Mouse (Mus musculus): ENCODE results near the gene Grhl1. TPM values are rescaled to one million over a fixed set of nuclear protein-coding genes. Genes with fewer than 3 reads are reported as not detected.

The Grhl1 gene
- polyA plus RNA-seq, 1 experiment from 2014 or later, result 0.23 TPM

DNA sequence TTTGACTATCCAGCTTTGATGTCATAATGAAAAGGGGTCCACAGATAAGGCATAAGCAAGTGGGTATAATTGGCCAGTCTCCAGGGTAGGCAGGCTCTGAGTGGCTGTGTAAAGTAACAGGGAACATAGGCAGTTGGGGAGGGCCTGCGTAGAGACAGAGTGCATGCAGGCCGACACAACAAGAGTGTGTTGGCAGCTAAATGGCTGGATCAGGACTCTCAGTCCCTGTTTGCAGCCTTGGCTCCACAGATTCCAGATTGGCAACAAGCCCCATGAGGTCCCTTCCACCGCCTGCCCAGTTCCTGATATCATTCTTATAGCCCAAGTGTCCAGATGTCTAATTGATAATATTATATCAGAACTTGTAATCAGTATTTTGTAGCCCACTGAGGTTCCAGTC is 11.6 kb downstream of the Grhl1 start:
- 68% methylated on average over 3 of the region's 3 CpGs for WGBS (ENCODE audit: insufficient replicate concordance)
- TF ChIP-seq EP300 (IDR thresholded peaks at IDR 0.05; ENCODE audit: low read depth), result no peak
- no peak for TF ChIP-seq CTCF (IDR thresholded peaks at IDR 0.05; ENCODE audit: low read depth)
- ATAC-seq, result no peak
- no peaks in the 10 kb centered on the region for H3K36me3 ChIP-seq (replicated peaks; ENCODE audit: insufficient read depth, low read length)
- no peak overlapping the region for H3K4me3 ChIP-seq (ENCODE audit: low read depth, low read length)
- no peaks in the 10 kb centered on the region for H3K9me3 ChIP-seq (ENCODE audit: low read length)
- no peak for DNase-seq
- no peak overlapping the region for H3K9ac ChIP-seq (replicated peaks)
- H3K27ac ChIP-seq (ENCODE audit: low read depth), result no peak overlapping the region
- H3K27me3 ChIP-seq (ENCODE audit: insufficient read depth, low read length), result no peaks in the 10 kb centered on the region
- no peaks in the 10 kb centered on the region for H3K4me1 ChIP-seq (ENCODE audit: insufficient read depth)
- no peak overlapping the region for H3K4me2 ChIP-seq (ENCODE audit: low read depth, low read length)

GRCm38 (mm10) chr12:24584835-24585234 is 12.8 kb downstream of the Grhl1 start:
- no peak overlapping the region for H3K4me2 ChIP-seq (ENCODE audit: low read depth, low read length)
- no peak overlapping the region for H3K27ac ChIP-seq (ENCODE audit: low read depth)
- H3K36me3 ChIP-seq (replicated peaks; ENCODE audit: insufficient read depth, low read length), result no peaks in the 10 kb centered on the region
- DNase-seq (no peak), ATAC-seq (no peak)
- no peak overlapping the region for H3K4me3 ChIP-seq (ENCODE audit: low read depth, low read length)
- WGBS (ENCODE audit: insufficient replicate concordance), result 81% methylated on average over 8 of the region's 8 CpGs
- no peak for TF ChIP-seq CTCF (IDR thresholded peaks at IDR 0.05; ENCODE audit: low read depth)
- no peak for TF ChIP-seq EP300 (IDR thresholded peaks at IDR 0.05; ENCODE audit: low read depth)
- no peak overlapping the region for H3K9ac ChIP-seq (replicated peaks)
- H3K4me1 ChIP-seq (ENCODE audit: insufficient read depth), result no peaks in the 10 kb centered on the region
- H3K27me3 ChIP-seq (ENCODE audit: insufficient read depth, low read length), result no peaks in the 10 kb centered on the region
- no peaks in the 10 kb centered on the region for H3K9me3 ChIP-seq (ENCODE audit: low read length)

GRCm38 (mm10) chr12:24586193-24586592 is 14.1 kb downstream of the Grhl1 start:
- H3K4me1 ChIP-seq (ENCODE audit: insufficient read depth), result no peaks in the 10 kb centered on the region
- no peaks in the 10 kb centered on the region for H3K9me3 ChIP-seq (ENCODE audit: low read length)
- no peak overlapping the region for H3K4me2 ChIP-seq (ENCODE audit: low read depth, low read length)
- TF ChIP-seq CTCF (IDR thresholded peaks at IDR 0.05; ENCODE audit: low read depth), result no peak
- no peak for TF ChIP-seq EP300 (IDR thresholded peaks at IDR 0.05; ENCODE audit: low read depth)
- H3K36me3 ChIP-seq (replicated peaks; ENCODE audit: insufficient read depth, low read length), result no peaks in the 10 kb centered on the region
- DNase-seq (no peak), ATAC-seq (no peak)
- H3K27ac ChIP-seq (ENCODE audit: low read depth), result no peak overlapping the region
- H3K27me3 ChIP-seq (ENCODE audit: insufficient read depth, low read length), result no peaks in the 10 kb centered on the region
- no peak overlapping the region for H3K9ac ChIP-seq (replicated peaks)
- H3K4me3 ChIP-seq (ENCODE audit: low read depth, low read length), result no peak overlapping the region
- 69% methylated on average over 7 of the region's 7 CpGs for WGBS (ENCODE audit: insufficient replicate concordance)

- DNase-seq (no peak), ATAC-seq (no peak)
- Histone ChIP-seq H3K4me2 (ENCODE audit: low read depth, low read length) (no peak overlapping the region), H3K36me3 (replicated peaks; ENCODE audit: insufficient read depth, low read length) (no peaks in the 10 kb centered on the region), H3K4me3 (ENCODE audit: low read depth, low read length) (no peak overlapping the region), H3K4me1 (ENCODE audit: insufficient read depth) (peaks cover 12% of the 10 kb centered on the region), H3K9me3 (ENCODE audit: low read length) (no peaks in the 10 kb centered on the region), H3K27me3 (ENCODE audit: insufficient read depth, low read length) (no peaks in the 10 kb centered on the region), H3K9ac (replicated peaks) (no peak overlapping the region), H3K27ac (ENCODE audit: low read depth) (no peak overlapping the region)
- 81% methylated on average over 7 of the region's 7 CpGs for WGBS (ENCODE audit: insufficient replicate concordance)
- no peak for TF ChIP-seq EP300 (IDR thresholded peaks at IDR 0.05; ENCODE audit: low read depth)
- no peak for TF ChIP-seq CTCF (IDR thresholded peaks at IDR 0.05; ENCODE audit: low read depth)
Measured at GRCm38 (mm10) chr12:24590371-24590770, 18.3 kb downstream of the Grhl1 start.

GRCm38 (mm10) chr12:24592055-24592454 is 20.0 kb downstream of the Grhl1 start:
- DNase-seq (no peak), ATAC-seq (no peak)
- no peak for TF ChIP-seq CTCF (IDR thresholded peaks at IDR 0.05; ENCODE audit: low read depth)
- no peak for TF ChIP-seq EP300 (IDR thresholded peaks at IDR 0.05; ENCODE audit: low read depth)
- no peak overlapping the region for H3K4me3 ChIP-seq (ENCODE audit: low read depth, low read length)
- H3K4me1 ChIP-seq (ENCODE audit: insufficient read depth), result peaks cover 12% of the 10 kb centered on the region
- 81% methylated on average over 9 of the region's 9 CpGs for WGBS (ENCODE audit: insufficient replicate concordance)
- no peak overlapping the region for H3K9ac ChIP-seq (replicated peaks)
- H3K9me3 ChIP-seq (ENCODE audit: low read length), result no peaks in the 10 kb centered on the region
- no peaks in the 10 kb centered on the region for H3K27me3 ChIP-seq (ENCODE audit: insufficient read depth, low read length)
- no peaks in the 10 kb centered on the region for H3K36me3 ChIP-seq (replicated peaks; ENCODE audit: insufficient read depth, low read length)
- H3K27ac ChIP-seq (ENCODE audit: low read depth), result no peak overlapping the region
- H3K4me2 ChIP-seq (ENCODE audit: low read depth, low read length), result no peak overlapping the region

- DNase-seq, result peak; percentile 68
- H3K4me1 ChIP-seq (ENCODE audit: insufficient read depth), result peaks cover 12% of the 10 kb centered on the region
- TF ChIP-seq CTCF (IDR thresholded peaks at IDR 0.05; ENCODE audit: low read depth) (no peak), EP300 (IDR thresholded peaks at IDR 0.05; ENCODE audit: low read depth) (no peak)
- no peaks in the 10 kb centered on the region for H3K36me3 ChIP-seq (replicated peaks; ENCODE audit: insufficient read depth, low read length)
- H3K9ac ChIP-seq (replicated peaks), result peak overlapping the region; percentile 44
- WGBS (ENCODE audit: insufficient replicate concordance), result 5% methylated on average over 22 of the region's 22 CpGs
- peak overlapping the region; percentile 41 for H3K4me3 ChIP-seq (ENCODE audit: low read depth, low read length)
- ATAC-seq, result peak; percentile 84
- peak overlapping the region; percentile 18; the same call in 1 of the 2 replicates for H3K27ac ChIP-seq (ENCODE audit: low read depth)
- no peaks in the 10 kb centered on the region for H3K27me3 ChIP-seq (ENCODE audit: insufficient read depth, low read length)
- no peaks in the 10 kb centered on the region for H3K9me3 ChIP-seq (ENCODE audit: low read length)
- H3K4me2 ChIP-seq (ENCODE audit: low read depth, low read length), result peak overlapping the region; percentile 76
Measured at GRCm38 (mm10) chr12:24592956-24593672, 21.0 kb downstream of the Grhl1 start.
